Mouse (Mus musculus): ENCODE measurements around the gene Kcnk13. TPM values are rescaled to one million over a fixed set of nuclear protein-coding genes. Genes with fewer than 3 reads are reported as not detected.
A peak's percentile ranks its signal among the peaks of the same experiment; 100 is the strongest.

The Kcnk13 gene
- polyA plus RNA-seq, 1 experiment from 2014 or later, result 0.15 TPM

GRCm38 (mm10) chr12:99932245-99932644, 32.1 kb upstream of the Kcnk13 start:
- Histone ChIP-seq H3K27ac (ENCODE audit: low read depth, low read length) (no peak overlapping the region), H3K4me2 (replicated peaks; ENCODE audit: low read depth, low read length) (no peak overlapping the region), H3K27me3 (ENCODE audit: control insufficient read depth, insufficient read depth, low read length) (no peaks in the 10 kb centered on the region), H3K4me1 (ENCODE audit: control insufficient read depth, insufficient read depth, low read length) (no peaks in the 10 kb centered on the region), H3K36me3 (ENCODE audit: control insufficient read depth, insufficient read depth, low read length) (peaks cover 6% of the 10 kb centered on the region; the same call in 1 of the 2 replicates), H3K9ac (ENCODE audit: low read depth, low read length) (no peak overlapping the region), H3K9me3 (ENCODE audit: control insufficient read depth, low read length) (no peaks in the 10 kb centered on the region), H3K4me3 (ENCODE audit: low read length) (no peak overlapping the region)
- WGBS, result 90% methylated on average over 4 of the region's 4 CpGs
- ATAC-seq (ENCODE audit: low FRiP score, low TSS enrichment), result no peak

GRCm38 (mm10) chr12:99933630-99934029, 30.7 kb upstream of the Kcnk13 start:
- H3K27me3 ChIP-seq (ENCODE audit: control insufficient read depth, insufficient read depth, low read length), result no peaks in the 10 kb centered on the region
- H3K4me3 ChIP-seq (ENCODE audit: low read length), result no peak overlapping the region
- H3K4me2 ChIP-seq (replicated peaks; ENCODE audit: low read depth, low read length), result no peak overlapping the region
- H3K9me3 ChIP-seq (ENCODE audit: control insufficient read depth, low read length), result no peaks in the 10 kb centered on the region
- WGBS, result 83% methylated on average over 3 of the region's 3 CpGs
- H3K9ac ChIP-seq (ENCODE audit: low read depth, low read length), result no peak overlapping the region
- ATAC-seq (ENCODE audit: low FRiP score, low TSS enrichment), result no peak
- peaks cover 6% of the 10 kb centered on the region; the same call in 1 of the 2 replicates for H3K36me3 ChIP-seq (ENCODE audit: control insufficient read depth, insufficient read depth, low read length)
- H3K4me1 ChIP-seq (ENCODE audit: control insufficient read depth, insufficient read depth, low read length), result no peaks in the 10 kb centered on the region
- H3K27ac ChIP-seq (ENCODE audit: low read depth, low read length), result no peak overlapping the region

- H3K27me3 ChIP-seq (ENCODE audit: control insufficient read depth, insufficient read depth, low read length), result no peaks in the 10 kb centered on the region
- no peak overlapping the region for H3K4me3 ChIP-seq (ENCODE audit: low read length)
- H3K36me3 ChIP-seq (ENCODE audit: control insufficient read depth, insufficient read depth, low read length), result peaks cover 4% of the 10 kb centered on the region; the same call in 1 of the 2 replicates
- no peak overlapping the region for H3K4me2 ChIP-seq (replicated peaks; ENCODE audit: low read depth, low read length)
- ATAC-seq (ENCODE audit: low FRiP score, low TSS enrichment), result no peak
- WGBS, result 93% methylated on average over 8 of the region's 8 CpGs
- no peak overlapping the region for H3K9ac ChIP-seq (ENCODE audit: low read depth, low read length)
- H3K4me1 ChIP-seq (ENCODE audit: control insufficient read depth, insufficient read depth, low read length), result no peaks in the 10 kb centered on the region
- H3K9me3 ChIP-seq (ENCODE audit: control insufficient read depth, low read length), result no peaks in the 10 kb centered on the region
- no peak overlapping the region for H3K27ac ChIP-seq (ENCODE audit: low read depth, low read length)
These were observed 28.9 kb upstream of the Kcnk13 start for GRCm38 (mm10) chr12:99935403-99935802.

- H3K27me3 ChIP-seq (ENCODE audit: control insufficient read depth, insufficient read depth, low read length), result no peaks in the 10 kb centered on the region
- peaks cover 8% of the 10 kb centered on the region for H3K4me1 ChIP-seq (ENCODE audit: control insufficient read depth, insufficient read depth, low read length)
- H3K4me3 ChIP-seq (ENCODE audit: low read length), result no peak overlapping the region
- no peaks in the 10 kb centered on the region for H3K9me3 ChIP-seq (ENCODE audit: control insufficient read depth, low read length)
- H3K9ac ChIP-seq (ENCODE audit: low read depth, low read length), result no peak overlapping the region
- WGBS, result 40% methylated on average over 4 of the region's 4 CpGs
- no peak overlapping the region for H3K27ac ChIP-seq (ENCODE audit: low read depth, low read length)
- peaks cover 11% of the 10 kb centered on the region; the same call in 1 of the 2 replicates for H3K36me3 ChIP-seq (ENCODE audit: control insufficient read depth, insufficient read depth, low read length)
- ATAC-seq (ENCODE audit: low FRiP score, low TSS enrichment), result no peak
- no peak overlapping the region for H3K4me2 ChIP-seq (replicated peaks; ENCODE audit: low read depth, low read length)
These were observed 25.8 kb upstream of the Kcnk13 start for GRCm38 (mm10) chr12:99938476-99938875.

- ATAC-seq (ENCODE audit: low FRiP score, low TSS enrichment), result no peak
- Histone ChIP-seq H3K4me3 (ENCODE audit: low read length) (no peak overlapping the region), H3K9me3 (ENCODE audit: control insufficient read depth, low read length) (no peaks in the 10 kb centered on the region), H3K9ac (ENCODE audit: low read depth, low read length) (no peak overlapping the region), H3K27ac (ENCODE audit: low read depth, low read length) (no peak overlapping the region), H3K36me3 (ENCODE audit: control insufficient read depth, insufficient read depth, low read length) (peaks cover 13% of the 10 kb centered on the region; the same call in 1 of the 2 replicates), H3K4me2 (replicated peaks; ENCODE audit: low read depth, low read length) (no peak overlapping the region), H3K4me1 (ENCODE audit: control insufficient read depth, insufficient read depth, low read length) (peaks cover 8% of the 10 kb centered on the region), H3K27me3 (ENCODE audit: control insufficient read depth, insufficient read depth, low read length) (no peaks in the 10 kb centered on the region)
- WGBS, result 90% methylated on average over 6 of the region's 6 CpGs
These were observed 25.1 kb upstream of the Kcnk13 start for GRCm38 (mm10) chr12:99939179-99939578.

- ATAC-seq (ENCODE audit: low FRiP score, low TSS enrichment), result peak; percentile 90
- Histone ChIP-seq H3K4me2 (replicated peaks; ENCODE audit: low read depth, low read length) (no peak overlapping the region), H3K27ac (ENCODE audit: low read depth, low read length) (no peak overlapping the region), H3K27me3 (ENCODE audit: control insufficient read depth, insufficient read depth, low read length) (no peaks in the 10 kb centered on the region), H3K4me3 (ENCODE audit: low read length) (no peak overlapping the region), H3K9ac (ENCODE audit: low read depth, low read length) (no peak overlapping the region), H3K9me3 (ENCODE audit: control insufficient read depth, low read length) (no peaks in the 10 kb centered on the region), H3K36me3 (ENCODE audit: control insufficient read depth, insufficient read depth, low read length) (peaks cover 13% of the 10 kb centered on the region; the same call in 1 of the 2 replicates), H3K4me1 (ENCODE audit: control insufficient read depth, insufficient read depth, low read length) (peaks cover 8% of the 10 kb centered on the region)
- 41% methylated on average over 7 of the region's 7 CpGs for WGBS
These were observed 23.6 kb upstream of the Kcnk13 start for GRCm38 (mm10) chr12:99940704-99941103.

GRCm38 (mm10) chr12:99942441-99942840, 21.9 kb upstream of the Kcnk13 start:
- no peak for ATAC-seq (ENCODE audit: low FRiP score, low TSS enrichment)
- no peaks in the 10 kb centered on the region for H3K9me3 ChIP-seq (ENCODE audit: control insufficient read depth, low read length)
- peaks cover 13% of the 10 kb centered on the region; the same call in 1 of the 2 replicates for H3K36me3 ChIP-seq (ENCODE audit: control insufficient read depth, insufficient read depth, low read length)

GRCm38 (mm10) chr12:99952928-99953327, 11.4 kb upstream of the Kcnk13 start:
- 64% methylated on average over 7 of the region's 7 CpGs for WGBS
- Histone ChIP-seq H3K9ac (ENCODE audit: low read depth, low read length) (no peak overlapping the region), H3K27ac (ENCODE audit: low read depth, low read length) (no peak overlapping the region), H3K36me3 (ENCODE audit: control insufficient read depth, insufficient read depth, low read length) (peaks cover 9% of the 10 kb centered on the region; the same call in 1 of the 2 replicates), H3K4me1 (ENCODE audit: control insufficient read depth, insufficient read depth, low read length) (no peaks in the 10 kb centered on the region), H3K27me3 (ENCODE audit: control insufficient read depth, insufficient read depth, low read length) (no peaks in the 10 kb centered on the region), H3K9me3 (ENCODE audit: control insufficient read depth, low read length) (no peaks in the 10 kb centered on the region), H3K4me3 (ENCODE audit: low read length) (no peak overlapping the region), H3K4me2 (replicated peaks; ENCODE audit: low read depth, low read length) (no peak overlapping the region)
- peak; percentile 39; the same call in 1 of the 2 replicates for ATAC-seq (ENCODE audit: low FRiP score, low TSS enrichment)

More at GRCm38 (mm10) chr12:99942441-99942840, 21.9 kb upstream of the Kcnk13 start:
- no peak overlapping the region for H3K4me2 ChIP-seq (replicated peaks; ENCODE audit: low read depth, low read length)
- no peak overlapping the region for H3K4me3 ChIP-seq (ENCODE audit: low read length)
- H3K27ac ChIP-seq (ENCODE audit: low read depth, low read length), result no peak overlapping the region
- peaks cover 8% of the 10 kb centered on the region for H3K4me1 ChIP-seq (ENCODE audit: control insufficient read depth, insufficient read depth, low read length)
- H3K9ac ChIP-seq (ENCODE audit: low read depth, low read length), result no peak overlapping the region
- no peaks in the 10 kb centered on the region for H3K27me3 ChIP-seq (ENCODE audit: control insufficient read depth, insufficient read depth, low read length)
- 86% methylated on average over 8 of the region's 8 CpGs for WGBS

- WGBS, result 88% methylated on average over 7 of the region's 7 CpGs
- Histone ChIP-seq H3K4me1 (ENCODE audit: control insufficient read depth, insufficient read depth, low read length) (no peaks in the 10 kb centered on the region), H3K4me2 (replicated peaks; ENCODE audit: low read depth, low read length) (no peak overlapping the region), H3K36me3 (ENCODE audit: control insufficient read depth, insufficient read depth, low read length) (peaks cover 6% of the 10 kb centered on the region; the same call in 1 of the 2 replicates), H3K4me3 (ENCODE audit: low read length) (no peak overlapping the region), H3K9me3 (ENCODE audit: control insufficient read depth, low read length) (no peaks in the 10 kb centered on the region), H3K27ac (ENCODE audit: low read depth, low read length) (no peak overlapping the region), H3K27me3 (ENCODE audit: control insufficient read depth, insufficient read depth, low read length) (no peaks in the 10 kb centered on the region), H3K9ac (ENCODE audit: low read depth, low read length) (no peak overlapping the region)
- ATAC-seq (ENCODE audit: low FRiP score, low TSS enrichment), result no peak
These were observed 7.9 kb upstream of the Kcnk13 start for GRCm38 (mm10) chr12:99956411-99956810.
